Mouse (Mus musculus) T-helper 1 cell (primary cell): ENCODE measurements around the gene Kifc3.

Experiments used
- in situ Hi-C: fragments of 300-600 bp; cut with MboI, MseI; formaldehyde crosslinking; loops from one replicate; pipeline ENCODE4 v1.15.1; 2025; ENCODE audit warnings: high pct_unique_total_duplicates

Gene Kifc3

DNA sequence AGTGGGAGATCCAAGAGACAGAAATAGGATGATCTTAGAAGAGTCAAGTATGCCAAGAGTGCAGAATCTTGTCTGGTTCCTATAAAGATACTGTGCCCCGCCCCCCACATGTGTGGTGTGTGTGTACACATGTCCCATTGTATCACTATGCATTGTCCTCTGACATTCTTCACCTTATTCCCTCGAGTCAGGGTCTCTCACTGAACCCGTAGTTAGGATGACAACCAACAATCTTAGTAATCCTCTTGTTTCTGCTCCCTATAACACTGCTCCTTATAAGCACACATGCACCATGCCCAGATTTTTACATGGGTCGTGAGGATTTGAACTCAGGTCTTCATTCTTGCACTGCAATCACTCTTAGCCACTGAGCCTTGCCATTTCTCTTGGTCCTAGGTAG, 123.3 kb downstream of the Kifc3 start:
- in situ Hi-C loops: no loop called here

GRCm38 (mm10) chr8:95078055-95078454, 124.6 kb downstream of the Kifc3 start:
- in situ Hi-C loops: no loop called here

DNA sequence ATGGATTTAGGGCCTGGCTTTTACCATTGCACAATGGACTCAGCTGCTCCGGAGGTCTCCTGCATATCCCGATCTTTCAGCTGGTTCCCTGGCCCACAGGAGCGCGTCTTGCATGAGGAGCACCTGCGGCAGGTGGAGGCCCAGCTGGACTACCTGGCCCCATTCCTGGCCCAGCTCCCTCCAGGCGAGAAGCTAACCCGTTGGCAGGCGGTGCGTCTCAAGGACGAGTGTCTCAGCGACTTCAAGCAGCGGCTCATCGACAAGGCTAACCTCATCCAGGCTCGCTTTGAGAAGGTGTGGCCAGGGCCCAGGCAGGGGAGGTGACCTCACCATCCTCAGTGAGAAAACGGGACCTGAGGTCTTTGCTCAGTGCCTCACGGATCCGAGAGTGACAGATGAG, 126.5 kb downstream of the Kifc3 start:
- in situ Hi-C loops: no loop called here

- in situ Hi-C loops: no loop called here
Observed at GRCm38 (mm10) chr8:95075504-95075903, 127.1 kb downstream of the Kifc3 start.

- in situ Hi-C loops: no loop called here
Observed at GRCm38 (mm10) chr8:95067582-95067981, 135.0 kb downstream of the Kifc3 start.

- in situ Hi-C loops: no loop called here
Observed at GRCm38 (mm10) chr8:95064531-95064930, 138.1 kb downstream of the Kifc3 start.

DNA sequence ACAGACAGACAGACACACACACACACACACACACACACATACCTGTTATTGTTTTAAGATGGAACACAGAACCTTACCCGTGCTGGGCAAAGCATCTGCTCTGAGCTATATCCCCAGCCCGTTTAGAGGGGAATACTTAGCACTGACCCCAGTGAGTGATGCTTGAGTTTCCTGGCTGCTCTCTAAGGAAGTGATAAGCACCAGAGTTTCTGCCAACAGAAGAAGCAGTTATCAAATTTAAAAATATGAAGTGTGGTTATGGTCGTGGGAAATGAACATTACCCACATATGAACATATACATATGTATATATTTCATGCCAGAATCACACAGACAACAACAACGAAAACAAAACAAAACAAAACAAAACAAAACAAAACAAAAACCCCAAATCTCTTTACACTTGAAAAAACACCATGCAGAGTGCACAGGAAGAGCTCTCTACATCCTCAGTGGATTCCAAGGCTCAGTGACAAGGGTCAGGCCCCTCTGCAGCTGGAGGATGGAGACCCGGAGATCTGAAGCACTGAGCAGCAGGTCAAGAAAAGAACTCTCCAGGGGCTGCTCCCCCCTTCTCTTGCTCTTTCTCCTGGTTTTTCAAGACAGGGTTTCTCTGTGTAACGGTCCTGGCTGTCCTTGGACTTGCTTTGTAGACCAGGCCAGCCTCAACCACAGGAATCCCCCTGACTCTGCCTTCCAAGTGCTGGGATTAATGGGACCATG, 142.6 kb downstream of the Kifc3 start:
- in situ Hi-C loops: no loop called here

DNA sequence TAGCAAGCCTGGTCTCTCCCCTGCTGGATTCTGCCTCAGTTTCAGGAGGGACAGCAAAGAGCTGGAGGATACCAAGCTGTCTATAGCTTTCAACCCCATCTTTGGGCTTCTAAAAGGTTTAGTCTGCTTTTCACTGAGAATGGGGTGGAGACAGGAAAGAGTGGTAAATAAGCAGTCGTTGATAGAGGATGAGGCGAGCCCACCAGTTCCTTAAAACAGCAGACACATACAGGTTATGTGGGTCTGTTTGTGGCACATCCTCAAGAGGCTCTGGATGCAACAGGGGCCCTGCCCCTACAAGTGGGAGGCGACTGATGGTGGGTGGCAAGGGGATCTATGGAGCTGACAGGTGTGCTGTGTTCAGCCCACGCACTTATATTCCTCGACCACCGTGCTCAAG, 144.0 kb downstream of the Kifc3 start:
- in situ Hi-C loops: no loop called here

GRCm38 (mm10) chr8:95056414-95056813, 146.2 kb downstream of the Kifc3 start:
- in situ Hi-C loops: no loop called here

- in situ Hi-C loops: no loop called here
Observed at GRCm38 (mm10) chr8:95054927-95055510, 147.6 kb downstream of the Kifc3 start, which contains the start of gene Drc7. Drc7 (plus strand) TSS chr8:95055103.

DNA sequence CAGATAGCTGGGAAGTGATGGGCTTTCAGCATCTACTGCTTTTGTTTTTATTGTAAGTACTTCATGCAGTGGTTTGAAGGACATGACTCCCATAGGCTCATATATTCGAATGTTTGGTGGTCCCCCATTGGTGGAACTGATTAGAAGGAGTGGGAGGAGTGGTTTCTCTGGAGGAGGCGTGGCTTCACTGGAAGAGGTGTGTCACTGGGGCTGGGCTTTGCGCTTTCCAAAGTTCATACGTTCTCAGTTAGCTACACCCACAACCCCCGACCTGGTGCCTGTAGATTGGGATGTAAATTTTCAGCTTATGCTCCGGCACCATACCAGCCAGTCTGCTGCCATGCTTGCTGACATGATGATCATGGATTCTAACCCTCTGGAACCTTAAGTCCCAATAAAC, 148.2 kb downstream of the Kifc3 start:
- in situ Hi-C loops: no loop called here
